Mouse (Mus musculus) heart, postnatal 0 days (tissue): ENCODE results near the gene Ugdh. TPM values are rescaled to one million over a fixed set of nuclear protein-coding genes. Genes with fewer than 3 reads are reported as not detected.

Experiments
- ATAC-seq: fragments of 200-750 bp; cut with Nextera tagmentation; 2 replicates; pipeline ENCODE4 v1.8.0; 2017; ENCODE audit warnings: low read depth, moderate number of reproducible peaks, moderate library complexity; ENCODE audit not compliant: insufficient read depth
- DNase-seq: peaks from one replicate; pipeline ENCODE4 v3.0.0-alpha.2; 2016; ENCODE audit warnings: low spot score
- H3K27ac ChIP-seq: fragments of 300-500 bp; sonication (generic); 2 replicates; pipeline ENCODE4 v1.5.1; 2014; ENCODE audit warnings: low read depth, mild to moderate bottlenecking
- H3K27me3 ChIP-seq: fragments of 300-500 bp; sonication (generic); 2 replicates; pipeline ENCODE4 v1.6.1; 2014; ENCODE audit warnings: low read length, mixed read lengths; ENCODE audit not compliant: control insufficient read depth, insufficient read depth
- H3K36me3 ChIP-seq: fragments of 300-500 bp; sonication (generic); replicated peaks from 2 replicates; pipeline ENCODE4 v1.6.1; 2014; ENCODE audit warnings: low read length, mixed read lengths; ENCODE audit not compliant: control insufficient read depth, insufficient read depth
- H3K4me1 ChIP-seq: fragments of 300-500 bp; sonication (generic); 2 replicates; pipeline ENCODE4 v1.6.1; 2014; ENCODE audit warnings: antibody characterized with exemption; ENCODE audit not compliant: control insufficient read depth, insufficient read depth
- H3K4me2 ChIP-seq: fragments of 300-500 bp; sonication (generic); 2 replicates; pipeline ENCODE4 v1.6.1; 2014; ENCODE audit warnings: low read depth, mild to moderate bottlenecking, low read length, moderate library complexity
- H3K4me3 ChIP-seq: fragments of 300-500 bp; sonication (generic); 2 replicates; pipeline ENCODE4 v1.5.1; 2014; ENCODE audit warnings: low read depth, low read length
- H3K9ac ChIP-seq: fragments of 300-500 bp; sonication (generic); replicated peaks from 2 replicates; pipeline ENCODE4 v1.6.1; 2014; ENCODE audit warnings: low read depth, low read length, mixed read lengths
- H3K9me3 ChIP-seq: fragments of 300-500 bp; sonication (generic); replicated peaks from 2 replicates; pipeline ENCODE4 v1.6.1; 2016; ENCODE audit warnings: low read length; ENCODE audit not compliant: control insufficient read depth
- CTCF ChIP-seq: IDR thresholded peaks from 2 replicates; pipeline ENCODE4 v1.5.1; 2016; ENCODE audit warnings: antibody characterized with exemption, control low read depth, low read depth
- EP300 ChIP-seq: IDR thresholded peaks from 2 replicates; pipeline ENCODE4 v1.6.1; 2016; ENCODE audit warnings: antibody characterized with exemption, low read depth
- WGBS: fragments of 180-500 bp; shearing (Covaris S2); extraction: QIAGEN DNeasy Blood & Tissue Kit; methylation state at CpG from one replicate; pipeline ENCODE4 v1.1.7; 2014; 5-methylcytosine and 5-hydroxymethylcytosine counted together
- polyA plus RNA-seq: library from polyadenylated mRNA; unstranded; fragments of >200 nt; fragmentation: Nextera tagmentation; extraction: Ambion mirVana; gene quantifications from 2 replicates; pipeline ENCODE4 v1.2.1, GENCODE M21; 2015
- total RNA-seq: library from RNA; depleted of rRNA; stranded (reverse); fragments of >200 nt; gene quantifications from 2 replicates; pipeline ENCODE4 v1.2.3, GENCODE M21; 2014; ENCODE audit warnings: low replicate concordance; rRNA removed

Gene Ugdh
- total and polyA plus RNA-seq, 2 experiments from 2014 or later = 21.0 to 24.6 TPM

GRCm38 (mm10) chr5:65387008-65387867, 48.5 kb downstream of the Ugdh start:
- H3K27me3 ChIP-seq = no peaks in the 10 kb centered on the region
- WGBS = 75% methylated on average over 6 of the region's 6 CpGs

GRCm38 (mm10) chr5:65385704-65386103, 50.0 kb downstream of the Ugdh start:
- H3K9ac ChIP-seq = no peak overlapping the region
- no peaks in the 10 kb centered on the region for H3K9me3 ChIP-seq
- WGBS = 79% methylated on average over 2 of the region's 2 CpGs
- peaks cover 40% of the 10 kb centered on the region for H3K36me3 ChIP-seq
- H3K4me1 ChIP-seq = peaks cover 9% of the 10 kb centered on the region
- no peak overlapping the region for H3K4me3 ChIP-seq
- ATAC-seq = no peak
- no peak for DNase-seq
- TF ChIP-seq EP300 = no peak
- TF ChIP-seq CTCF = no peak
- no peaks in the 10 kb centered on the region for H3K27me3 ChIP-seq
- no peak overlapping the region for H3K27ac ChIP-seq
- no peak overlapping the region for H3K4me2 ChIP-seq

More at GRCm38 (mm10) chr5:65387008-65387867, 48.5 kb downstream of the Ugdh start:
- peaks cover 40% of the 10 kb centered on the region for H3K36me3 ChIP-seq
- no peak overlapping the region for H3K27ac ChIP-seq
- no peak for DNase-seq
- ATAC-seq = no peak
- H3K4me2 ChIP-seq = no peak overlapping the region
- no peak overlapping the region for H3K9ac ChIP-seq
- TF ChIP-seq CTCF (no peak), EP300 (no peak)
- peaks cover 9% of the 10 kb centered on the region for H3K4me1 ChIP-seq
- no peaks in the 10 kb centered on the region for H3K9me3 ChIP-seq
- no peak overlapping the region for H3K4me3 ChIP-seq

GRCm38 (mm10) chr5:65374746-65375145, 61.0 kb downstream of the Ugdh start:
- Histone ChIP-seq H3K4me2 (no peak overlapping the region), H3K27ac (no peak overlapping the region), H3K27me3 (no peaks in the 10 kb centered on the region), H3K4me3 (no peak overlapping the region), H3K9me3 (no peaks in the 10 kb centered on the region), H3K9ac (no peak overlapping the region), H3K4me1 (no peaks in the 10 kb centered on the region), H3K36me3 (no peaks in the 10 kb centered on the region)
- DNase-seq (no peak), ATAC-seq (no peak)
- TF ChIP-seq EP300 (no peak), CTCF (no peak)
- WGBS = 67% methylated on average over 7 of the region's 7 CpGs

- no peaks in the 10 kb centered on the region for H3K36me3 ChIP-seq
- no peak for ATAC-seq
- TF ChIP-seq EP300 = no peak
- no peak for TF ChIP-seq CTCF
- no peak overlapping the region for H3K9ac ChIP-seq
- no peak for DNase-seq
- 86% methylated on average over 7 of the region's 7 CpGs for WGBS
- no peak overlapping the region for H3K4me2 ChIP-seq
- no peaks in the 10 kb centered on the region for H3K4me1 ChIP-seq
- no peak overlapping the region for H3K4me3 ChIP-seq
- no peak overlapping the region for H3K27ac ChIP-seq
- no peaks in the 10 kb centered on the region for H3K27me3 ChIP-seq
- H3K9me3 ChIP-seq = no peaks in the 10 kb centered on the region
Measured at GRCm38 (mm10) chr5:65371551-65371950, 64.2 kb downstream of the Ugdh start.

- H3K4me2 ChIP-seq = no peak overlapping the region
- H3K36me3 ChIP-seq = no peaks in the 10 kb centered on the region
- DNase-seq (no peak), ATAC-seq (no peak)
- no peak overlapping the region for H3K9ac ChIP-seq
- TF ChIP-seq EP300 = no peak
- TF ChIP-seq CTCF = no peak
- H3K27ac ChIP-seq = no peak overlapping the region
- no peaks in the 10 kb centered on the region for H3K27me3 ChIP-seq
- H3K9me3 ChIP-seq = no peaks in the 10 kb centered on the region
- H3K4me3 ChIP-seq = no peak overlapping the region
- 61% methylated on average over 11 of the region's 11 CpGs for WGBS
- no peaks in the 10 kb centered on the region for H3K4me1 ChIP-seq
Measured at GRCm38 (mm10) chr5:65367837-65368236, 67.9 kb downstream of the Ugdh start.

Other genes with a start within 250 kb of the Ugdh start
- 1.9 and 3.9 TPM in 2 replicates for gene Wdr19, start 236.3 kb downstream of the Ugdh start, total RNA-seq
- gene Wdr19, start 236.3 kb downstream of the Ugdh start, polyA plus RNA-seq = 2.0 and 2.3 TPM in 2 replicates
- 13.3 and 34.9 TPM in 2 replicates for gene Rfc1, start 100.3 kb downstream of the Ugdh start, total RNA-seq
- 36.7 and 39.4 TPM in 2 replicates for gene Rfc1, start 100.3 kb downstream of the Ugdh start, polyA plus RNA-seq
- not detected in 2 replicates for gene Klb, start 87.6 kb downstream of the Ugdh start, total RNA-seq
- 0.05 TPM in 1 of 2 replicates, not detected in the other for gene Klb, start 87.6 kb downstream of the Ugdh start, polyA plus RNA-seq
- 1,074 and 1,362 TPM in 2 replicates for gene Rpl9, start 44.5 kb downstream of the Ugdh start, total RNA-seq
- 506 and 542 TPM in 2 replicates for gene Rpl9, start 44.5 kb downstream of the Ugdh start, polyA plus RNA-seq
- gene Lias, start 44.5 kb downstream of the Ugdh start, total RNA-seq = 26.2 and 36.8 TPM in 2 replicates
- gene Lias, start 44.5 kb downstream of the Ugdh start, polyA plus RNA-seq = 71.5 and 75.2 TPM in 2 replicates
- gene Gm43552, start 56.9 kb upstream of the Ugdh start, total RNA-seq = not detected in 2 replicates
- not detected in 2 replicates for gene Gm43552, start 56.9 kb upstream of the Ugdh start, polyA plus RNA-seq
- 122 and 156 TPM in 2 replicates for gene Smim14, start 101.2 kb upstream of the Ugdh start, total RNA-seq
- gene Smim14, start 101.2 kb upstream of the Ugdh start, polyA plus RNA-seq = 190 and 200 TPM in 2 replicates
- gene Ube2k, start 101.3 kb upstream of the Ugdh start, total RNA-seq = 19.5 and 21.2 TPM in 2 replicates
- 125 and 132 TPM in 2 replicates for gene Ube2k, start 101.3 kb upstream of the Ugdh start, polyA plus RNA-seq